Mouse (Mus musculus): ENCODE results near the gene Enox1.

DNA sequence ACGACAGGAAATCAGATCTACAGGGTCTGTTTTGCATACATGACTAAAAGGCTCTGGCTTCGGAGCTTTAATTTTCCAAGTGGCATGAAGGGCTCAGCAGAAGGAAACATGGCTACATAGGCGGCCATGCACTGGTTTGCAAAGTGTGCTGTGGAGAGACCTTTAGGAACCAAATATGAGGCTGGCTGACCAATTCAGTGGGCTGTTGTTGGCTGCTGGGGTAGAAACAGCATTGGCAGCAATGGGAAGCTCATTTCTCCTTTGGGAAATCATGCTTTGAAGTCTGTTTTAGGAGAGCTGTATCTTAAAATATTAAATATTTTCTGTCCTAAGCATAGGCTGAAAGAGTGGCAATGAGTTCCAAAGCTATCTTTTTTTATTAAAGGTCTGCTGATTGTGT lies 98.6 kb downstream of the Enox1 start:
- TF ChIP-seq CTCF (conservative IDR thresholded peaks at IDR 0.05; ENCODE audit: insufficient read depth, insufficient read length, low read depth, low read length) (no peak), POLR2A (IDR thresholded peaks at IDR 0.05; ENCODE audit: low read depth, low read length) (no peak)

Data from kidney, adult 2 months (tissue).